In the genomic region with DNA sequence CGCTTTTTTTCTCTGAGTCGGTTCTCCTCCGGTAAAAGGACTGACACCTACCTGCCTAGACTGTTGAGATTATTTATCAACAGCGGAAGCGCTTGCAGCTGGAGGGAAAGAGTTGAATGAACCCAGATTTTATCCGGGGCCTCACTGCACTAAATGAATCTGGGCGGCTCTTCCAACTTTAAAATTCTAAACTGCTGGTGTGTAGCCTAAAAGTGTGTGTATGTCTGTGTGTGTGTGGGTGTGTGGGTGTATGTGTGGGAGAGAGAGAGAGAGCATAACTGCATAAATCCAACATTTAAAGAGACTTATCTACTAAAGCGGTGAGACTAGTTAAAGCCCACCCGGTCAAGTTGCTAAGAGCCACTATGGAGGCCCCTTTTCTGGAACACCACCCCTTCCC, we compare ENCODE assay signal across 9 mouse cellular contexts. TPM values are rescaled to one million over a fixed set of nuclear protein-coding genes. Genes with fewer than 3 reads are reported as not detected.
DNase-seq lines count a peak whose midpoint lies in the region; ATAC-seq and TF ChIP-seq lines count a peak whose summit lies in the region.
"Had no signal": no experiment of that assay in that cellular context is flagged by ENCODE, and none has a peak within 500 bp of the region (broad histone marks: within the 10 kb centered on the region; RNA-seq: fewer than 3 reads in every experiment).

No protein-coding gene starts in this region.

- peak overlapping the region; percentile 71 for H3K4me3 ChIP-seq in heart, adult 2 months
- H3K4me3 ChIP-seq in limb, embryonic 14.5 days (replicated peaks; ENCODE audit: low read length), result peak overlapping the region; percentile 96
- H3K4me3 ChIP-seq in stomach, embryonic 15.5 days (replicated peaks), result peak overlapping the region; percentile 97

- peak overlapping the region; percentile 73 for H3K9ac ChIP-seq in heart, adult 2 months (ENCODE audit: low read depth, low read length)
- H3K9ac ChIP-seq in limb, embryonic 14.5 days (ENCODE audit: low read depth, low read length, severe bottlenecking), result peak overlapping the region; percentile 52
- peak overlapping the region; percentile 49 for H3K9ac ChIP-seq in stomach, embryonic 15.5 days

- TF ChIP-seq POLR2A in heart, adult 2 months (IDR thresholded peaks at IDR 0.05; ENCODE audit: insufficient read depth, low read depth, low read length), result no peak
- no peak for TF ChIP-seq POLR2A in limb, embryonic 14.5 days (IDR thresholded peaks at IDR 0.05; ENCODE audit: borderline replicate concordance, extremely low read depth, insufficient read depth, insufficient read length)

- no peaks in the 10 kb centered on the region for H3K27me3 ChIP-seq in heart, adult 2 months (ENCODE audit: control insufficient read depth, insufficient read depth, low read length)
- no peaks in the 10 kb centered on the region for H3K27me3 ChIP-seq in limb, embryonic 14.5 days (ENCODE audit: control insufficient read depth, insufficient read depth, low read length)
- no peaks in the 10 kb centered on the region for H3K27me3 ChIP-seq in stomach, embryonic 15.5 days (replicated peaks)

- H3K9me3 ChIP-seq in limb, embryonic 14.5 days (ENCODE audit: control insufficient read depth, low read length), result no peaks in the 10 kb centered on the region
- H3K9me3 ChIP-seq in stomach, embryonic 15.5 days, result no peaks in the 10 kb centered on the region

- WGBS in heart, adult 2 months, result 27% methylated on average over 9 of the region's 9 CpGs
- WGBS in limb, embryonic 14.5 days, result 24% methylated on average over 9 of the region's 9 CpGs
- WGBS in stomach, embryonic 15.5 days, result 17% methylated on average over 9 of the region's 9 CpGs

- DNase-seq in heart, adult 2 months, result no peak
- DNase-seq in heart, postnatal 4 days, result no peak
- DNase-seq in right cerebral cortex, postnatal 10 days (ENCODE audit: low spot score in 2 of 2), result peak; percentile 43 to 59
- DNase-seq in right cerebral cortex, postnatal 25 days, result no peak
- DNase-seq in limb, embryonic 14.5 days (ENCODE audit: low spot score), result peak; percentile 21
- DNase-seq in urinary bladder, adult 2 months (ENCODE audit: low spot score), result no peak
- no peak for DNase-seq in cerebellum, adult 9-10 months

- intact Hi-C loops in heart, adult 2 months (cut with DNase I), result loop anchor here (5.0 to 10.0 kb wide), 2 partner anchors 479 to 937 kb away; partner anchors contain the start of genes Atf4 and Tnrc6b

- H3K27ac ChIP-seq in heart, adult 2 months, result peak overlapping the region; percentile 91
- peak overlapping the region; percentile 53; the same call in 1 of the 2 replicates for H3K27ac ChIP-seq in limb, embryonic 14.5 days (replicated peaks; ENCODE audit: low read depth, low read length)
- peak overlapping the region; percentile 72 for H3K27ac ChIP-seq in stomach, embryonic 15.5 days

- peaks cover 2% of the 10 kb centered on the region; the same call in 1 of the 2 replicates for H3K4me1 ChIP-seq in heart, adult 2 months (ENCODE audit: control insufficient read depth, insufficient read depth, low read length)
- peaks cover 19% of the 10 kb centered on the region for H3K4me1 ChIP-seq in limb, embryonic 14.5 days (ENCODE audit: control insufficient read depth, insufficient read depth, low read length)
- H3K4me1 ChIP-seq in stomach, embryonic 15.5 days, result peaks cover 39% of the 10 kb centered on the region

- no peak for TF ChIP-seq EP300 in heart, adult 2 months (IDR thresholded peaks at IDR 0.05; ENCODE audit: insufficient read depth, low read depth, low read length)

- no peak for ATAC-seq in limb, embryonic 14.5 days (ENCODE audit: low FRiP score, low read depth)
- no peak for ATAC-seq in stomach, embryonic 15.5 days (ENCODE audit: insufficient read depth, low FRiP score, low read depth)

- peaks cover 5% of the 10 kb centered on the region; the same call in 1 of the 2 replicates for H3K36me3 ChIP-seq in heart, adult 2 months (ENCODE audit: control insufficient read depth, insufficient read depth, low read length)
- H3K36me3 ChIP-seq in limb, embryonic 14.5 days (ENCODE audit: control insufficient read depth, insufficient read depth, low read length), result no peaks in the 10 kb centered on the region
- H3K36me3 ChIP-seq in stomach, embryonic 15.5 days, result no peaks in the 10 kb centered on the region

- no peak for TF ChIP-seq CTCF in heart, adult 2 months (IDR thresholded peaks at IDR 0.05)

- H3K79me2 ChIP-seq in heart, adult 2 months (replicated peaks; ENCODE audit: control insufficient read depth, insufficient read depth, low read length), result peaks cover 3% of the 10 kb centered on the region; the same call in 1 of the 2 replicates

- peak overlapping the region; percentile 62 for H3K4me2 ChIP-seq in limb, embryonic 14.5 days (replicated peaks; ENCODE audit: low read depth, low read length, severe bottlenecking)
- H3K4me2 ChIP-seq in stomach, embryonic 15.5 days, result peak overlapping the region; percentile 66

RNA-seq across cellular contexts. Expression of gene Mrtfa, which starts 0.7 kb away (rescaled TPM):
- total RNA-seq in heart, adult 2 months (2021), result 10 to 100 TPM in 1 of 2 experiments, 1 to 10 TPM in 1; 7.2 to 11.0 TPM
- 9.0 and 9.6 TPM in 2 replicates for polyA plus RNA-seq in heart, adult 2 months (2012; rRNA removed)
- 10 to 100 TPM; 17.5 to 17.7 TPM for total RNA-seq in heart, postnatal 4 days (2021)
- polyA plus RNA-seq in limb, embryonic 14.5 days (2012; rRNA removed), result 29.8 and 39.1 TPM in 2 replicates
- polyA plus RNA-seq in limb, embryonic 14.5 days (2014; fragmentation: Nextera tagmentation; extraction: Ambion mirVana), result 25.2 and 30.0 TPM in 2 replicates
- polyA plus RNA-seq in stomach, embryonic 15.5 days (2015; fragmentation: Nextera tagmentation; extraction: Ambion mirVana), result 23.9 and 28.2 TPM in 2 replicates
- 9.3 and 16.9 TPM in 2 replicates for polyA plus RNA-seq in urinary bladder, adult 2 months (2012; rRNA removed)

RNA-seq across cellular contexts. Expression of gene Mchr1, which starts 44.0 kb away (rescaled TPM):
- not detected for total RNA-seq in heart, adult 2 months (2021)
- polyA plus RNA-seq in heart, adult 2 months (2012; rRNA removed), result not detected in 2 replicates
- not detected for total RNA-seq in heart, postnatal 4 days (2021)
- 1.6 and 1.7 TPM in 2 replicates for polyA plus RNA-seq in limb, embryonic 14.5 days (2012; rRNA removed)
- 0.93 and 1.2 TPM in 2 replicates for polyA plus RNA-seq in limb, embryonic 14.5 days (2014; fragmentation: Nextera tagmentation; extraction: Ambion mirVana)
- 0.98 and 1.3 TPM in 2 replicates for polyA plus RNA-seq in stomach, embryonic 15.5 days (2015; fragmentation: Nextera tagmentation; extraction: Ambion mirVana)
- polyA plus RNA-seq in urinary bladder, adult 2 months (2012; rRNA removed), result 7.9 and 9.9 TPM in 2 replicates
- total RNA-seq: neutrophil, adult 5-6 weeks had no signal

Comparison
In these comparisons a context has a peak if more than half of its experiments do, and no peak if none do; other contexts are left out.
1. DNase-seq: peak in right cerebral cortex, postnatal 10 days (2 of 2) and limb, embryonic 14.5 days (single experiment); none in heart, adult 2 months (0 of 2), heart, postnatal 4 days (single experiment), right cerebral cortex, postnatal 25 days (single experiment), urinary bladder, adult 2 months (single experiment) and cerebellum, adult 9-10 months (single experiment).
2. Peak in every context shown above with its lines, with median percentiles within 50 percentile points of each other: H3K27ac ChIP-seq, H3K4me3 ChIP-seq and H3K9ac ChIP-seq.